Mouse (Mus musculus) midbrain, embryonic 12.5 days (tissue): ENCODE results near the gene Gm47289. TPM values are rescaled to one million over a fixed set of nuclear protein-coding genes. Genes with fewer than 3 reads are reported as not detected.

Experiments
- ATAC-seq: fragments of 200-750 bp; cut with Nextera tagmentation; 2 replicates; pipeline ENCODE4 v1.8.0; 2017; ENCODE audit warnings: low read depth, moderate TSS enrichment, moderate library complexity; ENCODE audit not compliant: low FRiP score
- H3K27ac ChIP-seq: fragments of 300-500 bp; sonication (generic); replicated peaks from 2 replicates; pipeline ENCODE4 v1.5.1; 2016; ENCODE audit warnings: mild to moderate bottlenecking
- H3K27me3 ChIP-seq: fragments of 300-500 bp; sonication (generic); 2 replicates; pipeline ENCODE4 v1.6.1; 2016; ENCODE audit warnings: mild to moderate bottlenecking
- H3K36me3 ChIP-seq: fragments of 300-500 bp; sonication (generic); 2 replicates; pipeline ENCODE4 v1.6.1; 2016
- H3K4me1 ChIP-seq: fragments of 300-500 bp; sonication (generic); 2 replicates; pipeline ENCODE4 v1.6.1; 2016
- H3K4me2 ChIP-seq: fragments of 300-500 bp; sonication (generic); replicated peaks from 2 replicates; pipeline ENCODE4 v1.6.1; 2016; ENCODE audit warnings: mild to moderate bottlenecking, moderate library complexity
- H3K4me3 ChIP-seq: fragments of 300-500 bp; sonication (generic); 2 replicates; pipeline ENCODE4 v1.5.1; 2016; ENCODE audit warnings: mild to moderate bottlenecking
- H3K9ac ChIP-seq: fragments of 300-500 bp; sonication (generic); replicated peaks from 2 replicates; pipeline ENCODE4 v1.6.1; 2016; ENCODE audit warnings: mild to moderate bottlenecking, moderate library complexity
- H3K9me3 ChIP-seq: fragments of 300-500 bp; sonication (generic); 2 replicates; pipeline ENCODE4 v1.6.1; 2016; ENCODE audit warnings: mild to moderate bottlenecking
- WGBS: fragments of 180-500 bp; shearing (Covaris S2); methylation state at CpG from one replicate; pipeline ENCODE4 v1.1.7; 2016; 5-methylcytosine and 5-hydroxymethylcytosine counted together
- polyA plus RNA-seq: library from polyadenylated mRNA; unstranded; fragments of >200 nt; fragmentation: Nextera tagmentation; extraction: Ambion mirVana; gene quantifications from 2 replicates; pipeline ENCODE4 v1.2.1, GENCODE M21; 2016

The Gm47289 gene
- polyA plus RNA-seq, 1 experiment from 2014 or later: not detected

- H3K27ac ChIP-seq: no peak overlapping the region
- no peak for ATAC-seq
- H3K9ac ChIP-seq: no peak overlapping the region
- H3K9me3 ChIP-seq: no peaks in the 10 kb centered on the region
- H3K4me3 ChIP-seq: no peak overlapping the region
- H3K4me2 ChIP-seq: no peak overlapping the region
- H3K27me3 ChIP-seq: no peaks in the 10 kb centered on the region
- H3K36me3 ChIP-seq: no peaks in the 10 kb centered on the region
- 94% methylated on average over 6 of the region's 6 CpGs for WGBS
- H3K4me1 ChIP-seq: no peaks in the 10 kb centered on the region
These were observed 6.6 kb downstream of the Gm47289 start for GRCm38 (mm10) chr9:119165548-119165947.

- WGBS: 96% methylated on average over 2 of the region's 2 CpGs
- Histone ChIP-seq H3K27ac (no peak overlapping the region), H3K36me3 (no peaks in the 10 kb centered on the region), H3K9ac (no peak overlapping the region), H3K4me3 (no peak overlapping the region), H3K4me2 (no peak overlapping the region), H3K9me3 (no peaks in the 10 kb centered on the region), H3K4me1 (no peaks in the 10 kb centered on the region), H3K27me3 (no peaks in the 10 kb centered on the region)
- ATAC-seq: no peak
These were observed 8.6 kb downstream of the Gm47289 start for GRCm38 (mm10) chr9:119167608-119168007.

GRCm38 (mm10) chr9:119179292-119179691, 20.3 kb downstream of the Gm47289 start:
- 87% methylated on average over 11 of the region's 11 CpGs for WGBS
- Histone ChIP-seq H3K9me3 (no peaks in the 10 kb centered on the region), H3K4me1 (no peaks in the 10 kb centered on the region), H3K27me3 (no peaks in the 10 kb centered on the region), H3K4me3 (no peak overlapping the region), H3K9ac (no peak overlapping the region), H3K4me2 (no peak overlapping the region), H3K36me3 (no peaks in the 10 kb centered on the region), H3K27ac (no peak overlapping the region)
- no peak for ATAC-seq

DNA sequence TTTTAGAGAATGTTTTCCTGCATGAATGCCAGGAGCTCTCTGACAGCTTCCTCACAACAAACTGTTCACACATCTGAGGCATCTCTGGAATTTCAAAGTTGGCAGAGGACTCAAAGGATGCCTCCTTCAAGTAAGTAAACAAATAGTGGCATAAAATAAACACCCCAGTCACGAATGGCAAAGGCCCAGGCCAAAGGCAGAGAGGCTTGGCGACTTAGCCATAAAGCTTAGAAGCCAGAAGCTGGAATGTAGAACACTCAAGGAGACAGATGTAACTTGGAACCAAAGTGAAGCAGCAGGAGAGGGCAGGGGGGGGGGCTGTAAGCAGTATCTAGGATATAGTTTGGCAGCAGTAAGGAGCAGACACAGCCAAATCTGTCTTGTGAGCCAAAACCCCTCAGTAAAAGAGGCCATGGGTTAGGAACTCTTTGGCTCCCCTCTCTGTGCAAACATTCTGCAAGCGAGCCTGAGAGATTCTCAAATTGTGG, 22.3 kb downstream of the Gm47289 start:
- Histone ChIP-seq H3K4me3 (no peak overlapping the region), H3K36me3 (no peaks in the 10 kb centered on the region), H3K4me2 (no peak overlapping the region), H3K9me3 (no peaks in the 10 kb centered on the region), H3K27me3 (no peaks in the 10 kb centered on the region), H3K9ac (no peak overlapping the region), H3K27ac (no peak overlapping the region), H3K4me1 (no peaks in the 10 kb centered on the region)
- 51% methylated on average over 3 of the region's 3 CpGs for WGBS
- ATAC-seq: no peak

GRCm38 (mm10) chr9:119192202-119192990, 33.4 kb downstream of the Gm47289 start:
- no peaks in the 10 kb centered on the region for H3K4me1 ChIP-seq

DNA sequence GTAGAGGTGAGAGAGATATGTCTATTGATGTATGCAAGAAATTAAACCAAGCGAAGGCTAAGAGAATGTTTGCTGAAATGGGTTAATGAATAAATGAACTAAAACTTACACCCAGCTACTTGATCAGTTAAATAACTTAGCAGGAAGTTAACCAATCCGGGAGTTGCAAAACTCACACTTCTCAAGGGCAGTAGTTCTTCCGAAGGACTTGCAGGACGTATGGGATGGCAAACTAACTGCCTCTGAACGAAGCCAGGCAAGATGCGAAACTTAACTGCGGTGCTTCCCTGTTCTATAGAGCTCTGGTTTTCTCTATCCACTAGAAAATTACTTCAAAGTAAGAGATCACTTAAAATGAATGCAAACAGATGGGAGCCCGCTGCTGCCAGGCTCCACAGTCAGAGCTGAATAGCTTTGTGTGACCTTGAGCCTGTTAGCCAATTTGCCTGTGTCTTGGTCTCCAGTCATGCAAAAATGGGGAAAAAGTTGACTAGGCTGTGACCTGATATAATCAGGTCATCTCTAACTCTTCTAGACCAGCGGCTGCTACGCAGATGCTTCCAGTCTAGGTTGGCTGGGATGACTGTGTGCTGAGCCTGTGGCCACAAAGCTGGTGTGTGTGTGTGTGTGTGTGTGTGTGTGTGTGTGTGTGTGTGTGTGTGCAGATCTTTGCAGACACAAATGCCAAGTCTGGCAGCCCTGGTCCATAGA, 40.3 kb downstream of the Gm47289 start:
- H3K9ac ChIP-seq: no peak overlapping the region
- ATAC-seq: no peak
- no peaks in the 10 kb centered on the region for H3K27me3 ChIP-seq
- H3K27ac ChIP-seq: no peak overlapping the region
- 0 out of 2 replicates have a peak, but pooled peaks cover 6% of the 10 kb centered on the region for H3K9me3 ChIP-seq
- H3K4me2 ChIP-seq: no peak overlapping the region
- H3K4me3 ChIP-seq: no peak overlapping the region
- WGBS: 78% methylated on average over 10 of the region's 10 CpGs
- H3K36me3 ChIP-seq: no peaks in the 10 kb centered on the region
- H3K4me1 ChIP-seq: no peaks in the 10 kb centered on the region

More at GRCm38 (mm10) chr9:119192202-119192990, 33.4 kb downstream of the Gm47289 start:
- no peak overlapping the region for H3K27ac ChIP-seq
- H3K4me2 ChIP-seq: no peak overlapping the region
- no peak overlapping the region for H3K9ac ChIP-seq
- no peak overlapping the region for H3K4me3 ChIP-seq
- H3K36me3 ChIP-seq: no peaks in the 10 kb centered on the region
- H3K27me3 ChIP-seq: no peaks in the 10 kb centered on the region
- no peak for ATAC-seq
- H3K9me3 ChIP-seq: no peaks in the 10 kb centered on the region
- WGBS: 39% methylated on average over 11 of the region's 11 CpGs

GRCm38 (mm10) chr9:119201653-119202052, 42.7 kb downstream of the Gm47289 start:
- no peak overlapping the region for H3K9ac ChIP-seq
- ATAC-seq: no peak
- no peak overlapping the region for H3K4me2 ChIP-seq
- no peaks in the 10 kb centered on the region for H3K4me1 ChIP-seq
- WGBS: 86% methylated on average over 5 of the region's 5 CpGs
- H3K4me3 ChIP-seq: no peak overlapping the region
- no peaks in the 10 kb centered on the region for H3K36me3 ChIP-seq
- H3K27me3 ChIP-seq: no peaks in the 10 kb centered on the region
- no peak overlapping the region for H3K27ac ChIP-seq
- 0 out of 2 replicates have a peak, but pooled peaks cover 6% of the 10 kb centered on the region for H3K9me3 ChIP-seq

DNA sequence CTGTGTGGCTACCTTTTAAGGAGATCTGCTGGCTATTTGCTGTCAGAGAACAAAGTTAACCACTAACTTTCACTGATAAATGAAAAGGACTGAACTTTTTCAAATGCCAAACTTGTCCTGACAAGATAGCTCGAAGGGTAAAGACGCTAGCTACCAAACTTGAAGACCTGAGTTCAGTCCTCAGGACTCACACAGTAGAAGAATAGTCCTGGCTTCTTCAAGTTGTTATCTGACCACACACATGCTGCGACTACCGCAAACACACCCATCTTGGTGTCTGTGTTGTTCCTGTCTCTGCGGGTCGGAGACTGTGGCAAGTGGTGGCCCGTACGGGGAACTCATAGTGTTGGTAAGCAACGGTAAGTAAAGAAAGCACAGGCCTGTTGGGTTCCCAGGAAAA, 44.7 kb downstream of the Gm47289 start:
- WGBS: 94% methylated on average over 9 of the region's 9 CpGs
- 0 out of 2 replicates have a peak, but pooled peaks cover 6% of the 10 kb centered on the region for H3K9me3 ChIP-seq
- no peak overlapping the region for H3K27ac ChIP-seq
- no peaks in the 10 kb centered on the region for H3K27me3 ChIP-seq
- H3K4me3 ChIP-seq: no peak overlapping the region
- no peaks in the 10 kb centered on the region for H3K36me3 ChIP-seq
- no peak overlapping the region for H3K9ac ChIP-seq
- no peak for ATAC-seq
- no peak overlapping the region for H3K4me2 ChIP-seq
- no peaks in the 10 kb centered on the region for H3K4me1 ChIP-seq

GRCm38 (mm10) chr9:119205756-119206155, 46.8 kb downstream of the Gm47289 start:
- no peak overlapping the region for H3K4me3 ChIP-seq
- H3K27me3 ChIP-seq: no peaks in the 10 kb centered on the region
- no peak overlapping the region for H3K9ac ChIP-seq
- WGBS: 88% methylated on average over 5 of the region's 5 CpGs
- H3K36me3 ChIP-seq: no peaks in the 10 kb centered on the region
- H3K9me3 ChIP-seq: 0 out of 2 replicates have a peak, but pooled peaks cover 6% of the 10 kb centered on the region
- no peak for ATAC-seq
- H3K27ac ChIP-seq: no peak overlapping the region
- no peaks in the 10 kb centered on the region for H3K4me1 ChIP-seq
- H3K4me2 ChIP-seq: no peak overlapping the region

GRCm38 (mm10) chr9:119206666-119207065, 47.7 kb downstream of the Gm47289 start:
- H3K4me3 ChIP-seq: no peak overlapping the region
- ATAC-seq: no peak
- H3K4me2 ChIP-seq: no peak overlapping the region
- WGBS: 90% methylated on average over 2 of the region's 2 CpGs
- H3K4me1 ChIP-seq: no peaks in the 10 kb centered on the region
- H3K9me3 ChIP-seq: 0 out of 2 replicates have a peak, but pooled peaks cover 6% of the 10 kb centered on the region
- no peaks in the 10 kb centered on the region for H3K36me3 ChIP-seq
- no peak overlapping the region for H3K27ac ChIP-seq
- no peak overlapping the region for H3K9ac ChIP-seq
- no peaks in the 10 kb centered on the region for H3K27me3 ChIP-seq

- no peak overlapping the region for H3K4me3 ChIP-seq
- H3K27ac ChIP-seq: no peak overlapping the region
- WGBS: 76% methylated on average over 4 of the region's 4 CpGs
- no peak for ATAC-seq
- no peaks in the 10 kb centered on the region for H3K4me1 ChIP-seq
- no peaks in the 10 kb centered on the region for H3K36me3 ChIP-seq
- no peak overlapping the region for H3K9ac ChIP-seq
- 0 out of 2 replicates have a peak, but pooled peaks cover 6% of the 10 kb centered on the region for H3K9me3 ChIP-seq
- no peaks in the 10 kb centered on the region for H3K27me3 ChIP-seq
- H3K4me2 ChIP-seq: no peak overlapping the region
These were observed 48.2 kb downstream of the Gm47289 start for GRCm38 (mm10) chr9:119207113-119207512.

DNA sequence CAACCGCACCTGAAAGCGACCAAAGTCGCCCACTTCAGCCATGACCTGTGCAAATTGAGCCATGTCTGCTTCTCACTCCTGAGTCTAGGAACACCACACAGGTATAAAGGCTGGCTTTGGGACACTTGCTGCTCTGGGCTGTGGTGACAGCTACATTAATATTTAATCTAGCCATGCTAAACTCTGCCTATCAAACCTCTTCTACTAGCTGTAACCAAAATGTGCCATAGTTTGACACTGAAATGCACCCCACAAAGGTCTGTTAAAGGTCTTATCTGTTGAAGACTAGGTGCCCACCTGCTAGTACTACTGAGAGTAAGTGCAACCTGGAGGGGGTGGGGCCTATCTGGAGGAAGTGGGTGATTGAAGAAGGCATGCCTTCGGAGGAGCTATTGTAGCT, 50.0 kb downstream of the Gm47289 start, which contains the start of gene Slc22a13:
Gene Slc22a13, minus strand, starts transcription at position 101 of the 400 bp plus-strand sequence.
- Histone ChIP-seq H3K4me3 (no peak within 1 kb of the TSS), H3K9me3 (0 out of 2 replicates have a peak, but pooled peaks cover 2% of the 10 kb centered on the region), H3K27me3 (no peaks in the 10 kb centered on the region), H3K36me3 (no peaks in the 10 kb centered on the region), H3K4me2 (no peak within 1 kb of the TSS), H3K9ac (no peak within 1 kb of the TSS), H3K27ac (no peak within 1 kb of the TSS), H3K4me1 (no peaks in the 10 kb centered on the region)
- no peak for ATAC-seq
- 95% methylated on average over 4 of the region's 4 CpGs for WGBS
